Mouse (Mus musculus) hindbrain, embryonic 10.5 days (tissue): Measurements from ENCODE around the gene Nudt4. TPM values are rescaled to one million over a fixed set of nuclear protein-coding genes. Genes with fewer than 3 reads are reported as not detected.

Experiments used
- DNase-seq: peaks from one replicate; pipeline ENCODE4 v3.0.0-alpha.2; 2017; ENCODE audit warnings: low spot score
- H3K27ac ChIP-seq: fragments of 300-500 bp; sonication (generic); 2 replicates; pipeline ENCODE4 v1.5.1; 2016; ENCODE audit warnings: mild to moderate bottlenecking, moderate library complexity
- H3K27me3 ChIP-seq: fragments of 300-500 bp; sonication (generic); 2 replicates; pipeline ENCODE4 v1.6.1; 2016; ENCODE audit warnings: mild to moderate bottlenecking; ENCODE audit not compliant: poor library complexity, insufficient read depth, severe bottlenecking
- H3K36me3 ChIP-seq: fragments of 300-500 bp; sonication (generic); 2 replicates; pipeline ENCODE4 v1.6.1; 2016; ENCODE audit warnings: mild to moderate bottlenecking, moderate library complexity
- H3K4me1 ChIP-seq: fragments of 300-500 bp; sonication (generic); replicated peaks from 2 replicates; pipeline ENCODE4 v1.6.1; 2016; ENCODE audit warnings: mild to moderate bottlenecking
- H3K4me3 ChIP-seq: fragments of 300-500 bp; sonication (generic); 2 replicates; pipeline ENCODE4 v1.5.1; 2016; ENCODE audit warnings: mild to moderate bottlenecking, moderate library complexity
- H3K9me3 ChIP-seq: fragments of 300-500 bp; sonication (generic); 2 replicates; pipeline ENCODE4 v1.6.1; 2016; ENCODE audit warnings: mild to moderate bottlenecking, moderate library complexity
- WGBS: fragments of 180-500 bp; shearing (Covaris S2); methylation state at CpG from one replicate; pipeline ENCODE4 v1.1.7; 2016; 5-methylcytosine and 5-hydroxymethylcytosine counted together
- polyA plus RNA-seq: library from polyadenylated mRNA; unstranded; fragments of >200 nt; fragmentation: Nextera tagmentation; extraction: Ambion mirVana; gene quantifications from 2 replicates; pipeline ENCODE4 v1.2.1, GENCODE M21; 2016

Nudt4 gene
- polyA plus RNA-seq, 1 experiment from 2014 or later: 76.4 TPM

- peak within 1 kb of the TSS; percentile 96 for H3K27ac ChIP-seq
Measured at GRCm38 (mm10) chr10:95501463-95502081, 62.4 kb downstream of the Nudt4 start, which contains the start of gene Mrpl42. Gene Mrpl42 (minus strand): TSS chr10:95501940.

GRCm38 (mm10) chr10:95501033-95501432 is 62.9 kb downstream of the Nudt4 start:
- no peaks in the 10 kb centered on the region for H3K9me3 ChIP-seq
- no peak for DNase-seq
- peaks cover 12% of the 10 kb centered on the region for H3K4me1 ChIP-seq
- peaks cover 30% of the 10 kb centered on the region for H3K36me3 ChIP-seq
- 4% methylated on average over 7 of the region's 7 CpGs for WGBS
- peak overlapping the region; percentile 77 for H3K4me3 ChIP-seq
- H3K27ac ChIP-seq: peak overlapping the region; percentile 96
- no peaks in the 10 kb centered on the region for H3K27me3 ChIP-seq

More at GRCm38 (mm10) chr10:95501463-95502081, 62.4 kb downstream of the Nudt4 start, which contains the start of gene Mrpl42:
- WGBS: under 1% methylated on average over 35 of the region's 35 CpGs
- peaks cover 12% of the 10 kb centered on the region for H3K4me1 ChIP-seq
- no peaks in the 10 kb centered on the region for H3K9me3 ChIP-seq
- peak; percentile 89 for DNase-seq
- H3K36me3 ChIP-seq: peaks cover 25% of the 10 kb centered on the region
- H3K4me3 ChIP-seq: peak within 1 kb of the TSS; percentile 77
- no peaks in the 10 kb centered on the region for H3K27me3 ChIP-seq

Other genes with a start within 250 kb of the Nudt4 start
- gene Cradd, start 240.0 kb downstream of the Nudt4 start, polyA plus RNA-seq: 10.9 and 13.3 TPM in 2 replicates
- 32.5 and 40.4 TPM in 2 replicates for gene Socs2, start 147.0 kb downstream of the Nudt4 start, polyA plus RNA-seq
- gene Mrpl42, start 62.2 kb downstream of the Nudt4 start, polyA plus RNA-seq: 360 and 381 TPM in 2 replicates
- 422 and 455 TPM in 2 replicates for gene Ube2n, start 49.0 kb downstream of the Nudt4 start, polyA plus RNA-seq
- gene Anapc15-ps, start 109.3 kb upstream of the Nudt4 start, polyA plus RNA-seq: not detected in 2 replicates